Mouse (Mus musculus): Measurements from ENCODE around the gene Vmn1r210. TPM values are rescaled to one million over a fixed set of nuclear protein-coding genes. Genes with fewer than 3 reads are reported as not detected.

The Vmn1r210 gene
- total RNA-seq (2023), result not detected

GRCm38 (mm10) chr13:22831248-22831647 is at the start of gene Vmn1r210:
Gene Vmn1r210, minus strand, starts transcription at chr13:22831348.

DNA sequence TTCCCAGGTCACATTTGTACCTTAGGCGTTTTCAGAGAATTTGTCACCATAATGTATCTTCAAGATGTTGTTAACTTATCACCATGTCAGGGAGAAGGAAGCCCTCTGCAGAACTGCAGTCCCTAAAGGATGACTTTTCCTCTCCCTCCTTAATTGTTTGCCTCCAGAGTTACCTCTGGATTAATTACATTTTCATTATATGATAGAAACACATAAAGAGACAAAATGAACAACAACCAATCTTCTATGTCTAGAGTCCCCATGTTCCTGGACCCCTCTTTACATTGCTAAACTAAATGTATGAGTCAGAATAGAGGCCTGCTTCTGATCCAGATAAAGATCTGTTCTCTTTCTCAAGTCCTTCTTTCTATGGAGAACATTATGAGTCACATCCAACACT is 26.3 kb upstream of the Vmn1r210 start, which contains the start of gene Vmn1r211:
Vmn1r211 (minus strand) TSS at position 101 of the 400 bp plus-strand sequence.

DNA sequence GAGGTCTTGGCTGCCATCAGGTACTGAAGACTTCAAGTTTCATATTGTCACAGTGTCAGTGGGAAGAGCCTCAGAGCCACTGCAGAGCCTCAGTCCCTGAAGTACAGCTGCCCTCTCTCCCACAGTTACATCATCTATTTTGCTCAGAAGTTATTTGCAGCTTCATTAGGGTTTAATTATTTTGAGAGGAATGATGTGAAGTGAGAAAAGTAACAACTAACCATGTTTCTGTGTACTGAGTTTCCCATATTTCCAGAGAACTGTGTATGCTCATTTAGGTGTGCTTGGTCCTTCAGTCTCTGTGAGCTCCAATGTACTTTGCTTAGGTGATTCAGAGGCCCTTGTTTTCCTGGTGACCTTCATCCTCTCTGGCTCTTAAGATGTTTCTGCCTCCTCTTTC is 21.6 kb downstream of the Vmn1r210 start, which contains the start of gene Vmn1r209:
Vmn1r209 (minus strand) TSS at position 101 of the 400 bp plus-strand sequence.

GRCm38 (mm10) chr13:22777300-22777699 is 53.8 kb downstream of the Vmn1r210 start, which contains the start of gene Vmn1r208:
Gene Vmn1r208, minus strand, starts transcription at chr13:22777400.

Other genes with a start within 250 kb of the Vmn1r210 start
- not detected for gene Vmn1r205, start 238.3 kb downstream of the Vmn1r210 start, total RNA-seq (2023)
- gene Vmn1r206, start 207.1 kb downstream of the Vmn1r210 start, total RNA-seq (2023), result not detected
- under 1 TPM; 0.13 TPM for gene Vmn1r207-ps, start 101.7 kb downstream of the Vmn1r210 start, total RNA-seq (2023)
- gene Vmn1r208, start 53.9 kb downstream of the Vmn1r210 start, total RNA-seq (2023), result not detected
- gene Vmn1r209, start 21.7 kb downstream of the Vmn1r210 start, total RNA-seq (2023), result under 1 TPM in 1 of 2 experiments, not detected in 1; 0.09 TPM
- not detected for gene Vmn1r211, start 26.2 kb upstream of the Vmn1r210 start, total RNA-seq (2023)
- not detected for gene Vmn1r212, start 52.9 kb upstream of the Vmn1r210 start, total RNA-seq (2023)
- gene Vmn1r213, start 176.3 kb upstream of the Vmn1r210 start, total RNA-seq (2023), result not detected
- gene Vmn1r214, start 199.1 kb upstream of the Vmn1r210 start, total RNA-seq (2023), result not detected
- gene Vmn1r215, start 236.7 kb upstream of the Vmn1r210 start, total RNA-seq (2023), result not detected

All from neutrophil, adult 59 days (primary cell).